Mouse (Mus musculus) cerebellum, adult 8-10 months (tissue): ENCODE data around the gene Clcf1.
"Not testable (repeated sequence)": the region's sequence is repeated elsewhere in the genome, so short reads cannot be mapped to it uniquely, and the experiment has no call there.

Experiments used
- DNase-seq: peaks from one replicate; pipeline ENCODE4 v3.0.0; 2022

Gene Clcf1

GRCm38 (mm10) chr19:4219943-4220342 lies 5.9 kb downstream of the Clcf1 start:
- no peak for DNase-seq

GRCm38 (mm10) chr19:4220416-4220815 lies 6.4 kb downstream of the Clcf1 start:
- DNase-seq: no peak

GRCm38 (mm10) chr19:4220957-4221743 lies 7.1 kb downstream of the Clcf1 start:
- DNase-seq: no peak

GRCm38 (mm10) chr19:4222165-4222564 lies 8.1 kb downstream of the Clcf1 start:
- no peak for DNase-seq

GRCm38 (mm10) chr19:4226779-4227178 lies 12.7 kb downstream of the Clcf1 start:
- DNase-seq: no peak

- DNase-seq: no peak
Measured at GRCm38 (mm10) chr19:4227446-4227845, 13.4 kb downstream of the Clcf1 start.

GRCm38 (mm10) chr19:4227894-4228678 lies 14.0 kb downstream of the Clcf1 start:
- peak; percentile 72 for DNase-seq

GRCm38 (mm10) chr19:4228891-4229290 lies 14.9 kb downstream of the Clcf1 start:
- DNase-seq: no peak

GRCm38 (mm10) chr19:4229451-4230076 lies 15.5 kb downstream of the Clcf1 start:
- no peak for DNase-seq

GRCm38 (mm10) chr19:4230415-4230814 lies 16.4 kb downstream of the Clcf1 start:
- no peak for DNase-seq

GRCm38 (mm10) chr19:4231253-4232185 lies 17.5 kb downstream of the Clcf1 start, which contains the start of gene Pold4:
Gene Pold4, plus strand, starts transcription at chr19:4231899.
- DNase-seq: peak; percentile 98

- no peak for DNase-seq
Measured at GRCm38 (mm10) chr19:4232186-4232572, 18.1 kb downstream of the Clcf1 start.

GRCm38 (mm10) chr19:4232651-4233050 lies 18.6 kb downstream of the Clcf1 start:
- no peak for DNase-seq

- no peak for DNase-seq
Measured at GRCm38 (mm10) chr19:4234548-4234947, 20.5 kb downstream of the Clcf1 start.

GRCm38 (mm10) chr19:4240247-4240668 lies 26.2 kb downstream of the Clcf1 start:
- DNase-seq: no peak

- DNase-seq: no peak
Measured at GRCm38 (mm10) chr19:4242416-4242815, 28.4 kb downstream of the Clcf1 start.

GRCm38 (mm10) chr19:4244775-4245174 lies 30.7 kb downstream of the Clcf1 start:
- DNase-seq: no peak

- no peak for DNase-seq
Measured at GRCm38 (mm10) chr19:4247010-4247409, 33.0 kb downstream of the Clcf1 start.

- not testable (repeated sequence) for DNase-seq
Measured at GRCm38 (mm10) chr19:4248683-4249082, 34.6 kb downstream of the Clcf1 start.

GRCm38 (mm10) chr19:4254230-4254629 lies 40.2 kb downstream of the Clcf1 start:
- DNase-seq: no peak

GRCm38 (mm10) chr19:4255583-4256162 lies 41.6 kb downstream of the Clcf1 start:
- no peak for DNase-seq
